Mouse (Mus musculus): Measurements from ENCODE around the gene Fam83f.

DNA sequence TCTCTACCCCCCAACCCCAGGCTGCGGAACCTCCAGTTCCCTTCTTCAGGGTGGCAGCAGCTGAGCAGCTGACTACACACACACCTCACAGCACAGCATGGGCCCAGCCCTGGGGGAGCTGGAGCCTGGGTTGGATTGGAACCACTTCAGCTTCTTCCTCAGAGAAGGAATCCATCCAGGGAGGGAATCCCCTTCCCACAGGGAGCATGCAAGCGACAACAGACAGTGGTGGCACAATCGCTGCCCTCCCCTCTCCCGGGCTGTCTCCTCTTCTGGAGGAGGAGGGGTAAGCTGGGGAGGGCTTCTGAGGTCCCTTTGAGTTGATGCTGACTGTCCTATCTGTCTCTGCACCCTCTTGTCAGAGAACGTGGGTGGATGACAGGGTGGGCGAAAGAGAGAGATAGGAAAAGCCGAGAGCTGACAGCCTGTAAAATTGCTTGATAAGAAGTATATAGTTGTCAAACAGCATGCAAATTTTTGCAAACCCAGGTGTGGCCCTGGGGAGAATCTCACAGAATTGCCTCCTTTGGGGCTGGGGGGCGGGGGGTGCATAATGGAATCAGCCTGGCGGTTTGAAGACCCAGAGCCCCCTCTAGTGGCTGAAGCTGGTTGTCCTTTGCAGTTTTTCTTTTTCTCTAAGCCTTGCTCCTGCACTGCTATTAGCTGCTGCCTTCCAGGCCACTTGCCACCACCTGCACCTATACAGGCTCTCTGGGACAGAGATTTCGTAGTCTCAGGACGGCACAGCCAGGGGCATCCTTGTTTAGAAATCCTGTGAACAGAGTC is 22.7 kb downstream of the Fam83f start:
- TF ChIP-seq POLR2A (IDR thresholded peaks at IDR 0.05; ENCODE audit: extremely low read depth, insufficient read depth, low read length) (no peak), CTCF (IDR thresholded peaks at IDR 0.05; ENCODE audit: extremely low read depth, insufficient read depth, low read length) (peak; percentile 52; the same call in 1 of the 2 replicates)

All from cortical plate, adult 2 months (tissue).